Mouse (Mus musculus): ENCODE results near the gene Fam163a. TPM values are rescaled to one million over a fixed set of nuclear protein-coding genes. Genes with fewer than 3 reads are reported as not detected.
"Not testable (repeated sequence)": the region's sequence is repeated elsewhere in the genome, so short reads cannot be mapped to it uniquely, and the experiment has no call there.

The Fam163a gene
- 0.12 TPM in 1 of 2 replicates, not detected in the other for polyA plus RNA-seq (2015; fragmentation: Nextera tagmentation; extraction: Ambion mirVana)

DNA sequence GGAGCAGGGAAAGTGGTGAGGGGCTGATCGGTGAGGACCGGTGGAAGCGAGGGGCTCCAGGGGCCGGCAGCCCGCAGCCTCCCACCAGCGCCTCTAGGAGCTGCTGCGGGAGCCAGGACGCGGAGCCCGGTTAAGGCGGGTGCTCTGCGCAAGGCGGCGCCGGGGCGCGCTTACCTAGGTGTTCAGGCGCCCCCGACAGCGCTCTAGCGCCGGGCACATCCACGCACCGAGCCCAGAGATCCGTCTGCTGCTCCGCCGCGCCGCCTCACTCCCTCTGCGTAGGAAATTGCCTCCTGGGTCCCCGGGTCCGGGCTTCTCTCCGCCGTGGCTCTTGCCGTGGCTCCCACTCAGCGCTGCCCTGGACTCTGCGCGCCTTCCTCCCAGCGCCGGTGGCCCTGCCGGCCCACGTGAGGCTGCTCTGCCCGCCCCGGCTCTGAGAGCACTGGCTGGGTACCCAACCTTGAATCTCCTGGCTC, at the start of gene Fam163a:
TSS of gene Fam163a (minus strand) at position 371 of the 476 bp plus-strand sequence.
- Histone ChIP-seq H3K4me2 (peak within 1 kb of the TSS; percentile 49), H3K4me3 (replicated peaks) (peak within 1 kb of the TSS; percentile 15), H3K36me3 (replicated peaks) (no peaks in the 10 kb centered on the region), H3K27me3 (peaks cover 90% of the 10 kb centered on the region), H3K27ac (replicated peaks) (no peak within 1 kb of the TSS), H3K9me3 (replicated peaks) (no peaks in the 10 kb centered on the region; the same call in 1 of the 2 replicates), H3K4me1 (replicated peaks) (peaks cover 7% of the 10 kb centered on the region; the same call in 1 of the 2 replicates), H3K9ac (no peak within 1 kb of the TSS)
- 2% methylated on average over 44 of the region's 44 CpGs for WGBS (ENCODE audit: insufficient replicate concordance)
- no peak for ATAC-seq (ENCODE audit: insufficient read depth)

DNA sequence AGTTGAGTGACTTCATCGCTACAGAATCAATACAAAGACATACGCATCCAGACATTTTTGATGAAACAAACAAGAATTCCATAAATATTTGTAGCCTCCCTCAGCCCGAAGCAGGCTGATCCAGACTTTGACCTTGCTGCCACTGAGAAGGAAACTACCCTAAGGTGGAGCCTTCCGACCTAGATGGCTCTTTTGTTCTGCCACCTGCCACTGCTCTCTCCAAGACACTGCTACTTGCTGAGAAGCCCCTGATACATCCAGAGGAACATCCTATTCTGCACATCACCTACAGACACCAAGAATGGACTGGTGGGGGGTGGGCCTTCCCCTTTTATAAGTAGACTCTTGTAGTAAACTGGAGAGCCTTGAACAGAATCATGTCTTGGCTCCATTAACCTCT, 46.3 kb upstream of the Fam163a start:
- H3K4me1 ChIP-seq (replicated peaks); ATAC-seq (ENCODE audit: insufficient read depth); H3K27me3 ChIP-seq; H3K9me3 ChIP-seq (replicated peaks); H3K36me3 ChIP-seq (replicated peaks); H3K9ac ChIP-seq; H3K4me3 ChIP-seq (replicated peaks); H3K27ac ChIP-seq (replicated peaks); H3K4me2 ChIP-seq: not testable (repeated sequence)
- 65% methylated on average over 4 of the region's 4 CpGs for WGBS (ENCODE audit: insufficient replicate concordance)

DNA sequence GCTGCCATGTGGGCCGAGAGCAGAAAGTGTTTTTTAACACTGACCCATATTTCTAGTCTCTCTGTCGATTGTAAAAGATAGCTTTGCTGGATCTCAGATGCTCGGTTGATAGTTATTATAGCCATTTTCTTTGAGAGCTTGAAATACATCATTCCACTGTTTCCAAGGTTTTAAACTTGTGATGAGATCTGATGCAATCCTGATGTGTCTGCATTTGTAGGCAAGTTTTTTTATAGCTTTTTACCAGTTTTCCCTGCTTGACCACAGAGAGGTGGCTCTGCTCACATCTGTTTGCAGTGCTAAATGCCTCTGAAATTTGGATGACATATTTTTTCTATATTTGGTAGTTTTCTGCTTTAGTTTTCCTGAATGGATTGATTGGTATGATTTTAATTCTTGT, 43.1 kb upstream of the Fam163a start:
- no peak overlapping the region for H3K27ac ChIP-seq (replicated peaks)
- no peaks in the 10 kb centered on the region for H3K9me3 ChIP-seq (replicated peaks)
- H3K4me2 ChIP-seq, result no peak overlapping the region
- H3K9ac ChIP-seq, result no peak overlapping the region
- WGBS (ENCODE audit: insufficient replicate concordance), result 60% methylated on average over 3 of the region's 3 CpGs
- no peak overlapping the region for H3K4me3 ChIP-seq (replicated peaks)
- ATAC-seq (ENCODE audit: insufficient read depth), result no peak
- H3K36me3 ChIP-seq (replicated peaks), result no peaks in the 10 kb centered on the region
- H3K4me1 ChIP-seq (replicated peaks), result no peaks in the 10 kb centered on the region
- H3K27me3 ChIP-seq, result no peaks in the 10 kb centered on the region

DNA sequence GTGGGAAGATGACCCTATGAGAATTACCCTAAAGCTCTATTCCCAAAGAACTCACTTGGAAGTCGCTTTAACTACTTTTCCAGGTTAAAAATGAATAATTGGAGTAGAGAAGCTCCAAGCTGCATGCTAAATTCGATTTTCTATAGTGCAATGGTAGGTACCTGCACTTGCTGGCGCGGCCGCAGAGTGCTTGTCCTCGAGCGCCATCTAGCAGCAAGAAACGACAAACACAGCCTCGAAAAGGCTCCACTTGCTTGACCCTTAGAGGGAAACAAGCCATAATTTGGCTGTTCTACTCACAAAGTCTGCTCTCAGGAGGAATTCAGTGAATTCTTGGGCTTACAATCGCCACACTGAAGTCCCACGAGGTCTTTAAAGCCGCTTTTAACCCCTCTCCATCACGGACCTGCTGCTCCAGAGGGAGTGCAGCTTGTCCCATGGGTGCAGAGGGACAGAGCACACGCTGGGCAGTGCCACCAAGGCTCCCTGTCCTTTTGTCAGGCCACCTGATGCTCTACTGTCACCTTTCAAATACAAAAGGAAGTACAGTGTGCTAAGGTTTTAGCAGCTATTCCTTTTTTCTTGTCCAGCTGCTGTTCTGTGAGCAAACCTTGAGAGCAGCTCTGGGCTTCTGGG, 37.0 kb upstream of the Fam163a start:
- Histone ChIP-seq H3K9ac (no peak overlapping the region), H3K4me1 (replicated peaks) (no peaks in the 10 kb centered on the region), H3K36me3 (replicated peaks) (no peaks in the 10 kb centered on the region), H3K4me2 (no peak overlapping the region), H3K27ac (replicated peaks) (no peak overlapping the region), H3K4me3 (replicated peaks) (no peak overlapping the region), H3K9me3 (replicated peaks) (no peaks in the 10 kb centered on the region), H3K27me3 (no peaks in the 10 kb centered on the region)
- 8% methylated on average over 14 of the region's 14 CpGs for WGBS (ENCODE audit: insufficient replicate concordance)
- ATAC-seq (ENCODE audit: insufficient read depth), result no peak

DNA sequence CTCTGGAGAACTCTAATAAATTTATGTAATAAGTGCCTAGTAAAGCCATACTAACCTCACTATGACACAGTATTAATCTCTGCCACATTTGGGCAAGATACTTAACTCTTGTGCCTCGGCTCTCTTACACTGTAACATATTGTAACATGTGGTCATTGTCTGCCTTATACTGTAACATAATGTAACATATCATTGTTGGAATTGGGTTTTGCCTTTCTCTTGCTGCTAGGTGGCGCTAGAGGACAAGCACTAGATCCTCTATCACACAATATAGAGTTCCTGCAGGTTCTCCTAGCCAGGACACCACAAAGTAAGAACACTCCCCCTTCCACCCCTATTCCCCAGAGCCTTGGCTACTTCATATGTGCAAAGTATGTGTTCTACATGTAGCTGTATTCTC, 36.2 kb upstream of the Fam163a start:
- ATAC-seq (ENCODE audit: insufficient read depth), result no peak
- Histone ChIP-seq H3K4me2 (no peak overlapping the region), H3K4me1 (replicated peaks) (no peaks in the 10 kb centered on the region), H3K9ac (no peak overlapping the region), H3K27ac (replicated peaks) (no peak overlapping the region), H3K4me3 (replicated peaks) (no peak overlapping the region), H3K9me3 (replicated peaks) (no peaks in the 10 kb centered on the region), H3K27me3 (no peaks in the 10 kb centered on the region), H3K36me3 (replicated peaks) (no peaks in the 10 kb centered on the region)
- WGBS (ENCODE audit: insufficient replicate concordance), result 19% methylated on average over 2 of the region's 2 CpGs

DNA sequence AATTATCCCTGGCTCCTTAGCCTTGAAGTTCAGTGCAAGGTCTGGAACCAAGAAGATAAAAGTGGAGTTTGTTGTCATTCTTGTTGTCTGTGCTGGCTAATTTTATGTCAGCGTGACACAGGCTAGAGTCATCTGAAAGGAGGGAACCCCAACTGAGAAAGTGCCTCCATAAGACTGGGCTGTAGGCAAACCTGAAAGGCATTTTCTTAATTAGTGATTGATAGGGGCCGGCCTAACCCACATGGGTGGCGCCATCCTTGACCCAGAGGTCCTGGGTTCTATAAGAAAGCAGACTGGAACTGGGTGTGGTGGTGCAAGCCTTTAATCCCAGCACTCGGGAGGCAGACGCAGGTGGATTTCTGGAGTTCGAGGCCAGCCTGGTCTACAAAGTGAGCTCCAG, 26.3 kb upstream of the Fam163a start:
- WGBS (ENCODE audit: insufficient replicate concordance), result 68% methylated on average over 6 of the region's 6 CpGs
- Histone ChIP-seq H3K27ac (replicated peaks) (no peak overlapping the region), H3K4me2 (no peak overlapping the region), H3K27me3 (no peaks in the 10 kb centered on the region), H3K4me3 (replicated peaks) (no peak overlapping the region), H3K9ac (no peak overlapping the region), H3K36me3 (replicated peaks) (no peaks in the 10 kb centered on the region), H3K4me1 (replicated peaks) (peaks cover 39% of the 10 kb centered on the region), H3K9me3 (replicated peaks) (no peaks in the 10 kb centered on the region)
- no peak for ATAC-seq (ENCODE audit: insufficient read depth)

DNA sequence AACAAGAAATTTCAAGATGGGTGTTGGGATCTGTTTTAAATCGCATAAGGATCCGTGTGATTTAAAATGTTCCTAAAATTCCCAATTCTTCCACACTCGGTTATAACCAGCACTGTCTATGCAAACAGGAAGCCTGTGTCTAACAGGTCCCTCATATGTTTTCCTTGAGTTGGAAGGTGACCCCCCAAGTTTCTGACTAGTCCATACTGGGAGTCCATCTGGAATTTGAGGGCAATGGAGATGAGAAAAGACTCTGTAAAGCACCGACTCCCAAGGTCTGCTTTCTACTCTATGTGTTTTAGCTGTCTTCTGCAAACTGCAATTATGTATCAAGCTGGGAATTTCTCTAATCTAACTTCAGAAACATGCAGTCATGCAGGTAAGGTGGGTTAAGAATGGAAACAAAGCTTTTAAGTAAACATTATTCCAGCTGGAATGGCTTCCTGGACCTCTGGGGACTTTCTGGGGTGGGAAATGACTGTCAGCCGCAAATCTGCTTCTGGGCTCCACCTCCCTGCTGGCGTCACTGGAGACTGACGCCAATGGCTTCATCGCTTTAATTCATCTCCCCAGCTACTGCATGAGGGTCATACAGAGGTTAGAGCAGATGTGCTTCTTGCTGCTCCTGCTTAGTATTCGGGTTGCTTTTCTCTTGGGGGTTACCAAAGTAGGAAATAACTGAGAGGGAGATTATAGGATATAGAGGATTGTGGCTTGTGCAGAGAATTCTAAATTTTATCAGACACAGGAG, 25.7 kb upstream of the Fam163a start:
- no peak for ATAC-seq (ENCODE audit: insufficient read depth)
- Histone ChIP-seq H3K36me3 (replicated peaks) (no peaks in the 10 kb centered on the region), H3K4me3 (replicated peaks) (no peak overlapping the region), H3K27me3 (no peaks in the 10 kb centered on the region), H3K9ac (no peak overlapping the region), H3K27ac (replicated peaks) (no peak overlapping the region), H3K4me2 (no peak overlapping the region), H3K4me1 (replicated peaks) (peaks cover 43% of the 10 kb centered on the region), H3K9me3 (replicated peaks) (no peaks in the 10 kb centered on the region)
- 43% methylated on average over 9 of the region's 9 CpGs for WGBS (ENCODE audit: insufficient replicate concordance)

DNA sequence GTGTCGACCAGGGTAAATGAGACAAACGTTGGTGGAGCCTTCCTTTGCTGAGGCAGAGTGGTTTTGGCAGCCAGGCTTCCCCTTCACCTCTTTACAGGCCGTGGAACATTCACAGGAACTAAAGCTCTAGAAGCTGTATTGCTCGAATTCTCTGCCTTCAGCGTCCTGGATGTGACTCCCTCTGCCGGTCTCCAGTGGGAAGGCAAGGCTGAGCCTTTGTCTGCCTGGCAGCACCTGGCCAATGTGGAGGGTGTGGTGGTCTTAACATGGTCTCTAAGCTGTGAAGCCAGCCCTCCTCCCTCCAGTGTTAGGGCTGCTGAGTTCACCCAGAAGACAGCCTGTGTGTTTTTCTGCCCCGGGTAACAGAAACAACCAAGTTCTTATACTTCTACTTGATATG, 24.6 kb upstream of the Fam163a start:
- H3K9me3 ChIP-seq (replicated peaks), result no peaks in the 10 kb centered on the region
- H3K9ac ChIP-seq, result no peak overlapping the region
- H3K4me2 ChIP-seq, result no peak overlapping the region
- no peak overlapping the region for H3K4me3 ChIP-seq (replicated peaks)
- no peaks in the 10 kb centered on the region for H3K36me3 ChIP-seq (replicated peaks)
- ATAC-seq (ENCODE audit: insufficient read depth), result no peak
- 18% methylated on average over 7 of the region's 7 CpGs for WGBS (ENCODE audit: insufficient replicate concordance)
- peaks cover 49% of the 10 kb centered on the region for H3K4me1 ChIP-seq (replicated peaks)
- H3K27me3 ChIP-seq, result no peaks in the 10 kb centered on the region
- H3K27ac ChIP-seq (replicated peaks), result no peak overlapping the region

DNA sequence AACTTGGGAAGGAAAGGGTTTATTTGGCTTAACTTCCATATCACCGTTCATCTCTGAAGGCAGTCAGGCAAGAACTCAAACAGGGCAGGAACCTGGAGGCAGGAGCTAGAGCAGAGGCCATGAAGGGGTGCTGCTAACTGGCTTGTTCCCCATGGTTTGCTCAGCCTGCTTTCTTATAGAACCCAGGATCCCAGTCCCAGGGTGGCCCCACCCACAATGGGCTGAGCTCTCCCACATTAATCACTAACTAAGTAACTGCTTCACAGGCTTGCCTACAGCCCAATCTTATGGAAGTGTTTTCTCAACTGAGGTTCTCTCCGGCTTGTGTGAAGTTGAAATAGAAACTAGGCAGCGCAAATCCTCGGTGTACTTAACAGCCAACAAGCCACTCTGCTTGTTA, 23.9 kb upstream of the Fam163a start:
- Histone ChIP-seq H3K27me3 (no peaks in the 10 kb centered on the region), H3K4me3 (replicated peaks) (no peak overlapping the region), H3K9me3 (replicated peaks) (no peaks in the 10 kb centered on the region), H3K4me2 (no peak overlapping the region), H3K9ac (no peak overlapping the region), H3K27ac (replicated peaks) (no peak overlapping the region), H3K4me1 (replicated peaks) (peaks cover 53% of the 10 kb centered on the region), H3K36me3 (replicated peaks) (no peaks in the 10 kb centered on the region)
- ATAC-seq (ENCODE audit: insufficient read depth), result no peak
- 79% methylated on average over 4 of the region's 4 CpGs for WGBS (ENCODE audit: insufficient replicate concordance)

DNA sequence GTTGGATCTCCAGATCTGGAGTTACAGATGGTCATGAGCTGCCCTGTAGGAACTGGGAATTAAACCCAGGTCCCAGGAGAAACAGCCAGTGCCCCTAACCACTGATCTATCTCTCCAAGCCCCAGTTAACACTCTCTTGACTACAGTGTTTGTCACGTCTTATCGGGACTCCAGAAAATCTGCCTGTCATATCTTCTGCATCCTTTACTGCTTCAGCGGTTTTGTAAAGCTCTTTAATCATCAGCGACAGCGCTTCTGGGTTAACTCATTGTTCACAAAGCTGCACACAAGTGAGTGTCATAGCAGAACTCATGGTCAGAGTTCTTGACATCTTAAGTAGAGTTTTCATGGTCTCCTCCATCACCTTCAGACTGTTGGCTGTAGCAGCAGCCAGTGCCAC, 22.1 kb upstream of the Fam163a start:
- no peaks in the 10 kb centered on the region for H3K27me3 ChIP-seq
- H3K36me3 ChIP-seq (replicated peaks), result no peaks in the 10 kb centered on the region
- H3K4me2 ChIP-seq, result no peak overlapping the region
- H3K4me3 ChIP-seq (replicated peaks), result no peak overlapping the region
- no peak overlapping the region for H3K9ac ChIP-seq
- 0 out of 2 replicates have a peak overlapping the region, but pooled peaks have one; percentile 30 for H3K27ac ChIP-seq (replicated peaks)
- 30% methylated on average over 5 of the region's 5 CpGs for WGBS (ENCODE audit: insufficient replicate concordance)
- peaks cover 71% of the 10 kb centered on the region for H3K4me1 ChIP-seq (replicated peaks)
- H3K9me3 ChIP-seq (replicated peaks), result no peaks in the 10 kb centered on the region
- no peak for ATAC-seq (ENCODE audit: insufficient read depth)

DNA sequence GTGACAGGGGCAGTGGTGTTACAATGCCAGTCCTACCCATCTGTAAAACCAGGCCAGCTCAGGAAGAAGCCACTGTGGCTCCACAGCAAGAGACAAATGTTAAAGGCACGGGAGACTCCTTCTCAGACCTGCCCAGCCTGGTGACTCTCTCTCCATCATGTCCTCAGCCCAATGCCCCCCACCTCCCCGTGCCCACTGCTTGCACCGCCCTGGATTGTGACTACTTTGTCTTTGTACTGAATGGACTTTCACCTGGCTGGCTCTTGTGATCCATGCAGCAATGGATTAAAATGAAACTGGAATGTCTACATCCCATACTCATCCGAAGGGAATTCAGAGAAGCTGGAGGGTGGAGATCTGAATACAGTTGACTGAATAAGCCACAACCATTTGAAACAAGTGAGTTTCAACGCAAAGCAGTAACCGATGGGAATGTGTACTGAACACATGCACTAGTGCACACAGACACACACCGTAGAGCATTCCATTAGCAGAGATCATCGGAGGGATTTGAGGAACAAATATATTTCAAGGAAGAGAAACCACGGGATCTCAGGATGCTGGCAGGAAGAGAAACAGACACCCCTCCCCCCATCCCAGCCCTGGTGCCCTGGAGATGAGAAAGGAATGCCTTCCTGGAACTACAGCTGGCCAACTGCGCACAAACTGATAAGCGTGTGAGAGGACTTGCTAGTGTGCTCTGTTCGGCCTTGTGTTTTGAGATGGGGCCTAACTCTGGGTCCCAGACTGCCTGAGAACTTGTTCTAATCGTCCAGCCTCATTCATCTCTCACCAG, 17.6 kb upstream of the Fam163a start:
- H3K4me3 ChIP-seq (replicated peaks), result no peak overlapping the region
- peak overlapping the region; percentile 89 for H3K27ac ChIP-seq (replicated peaks)
- H3K36me3 ChIP-seq (replicated peaks), result no peaks in the 10 kb centered on the region
- peak overlapping the region; percentile 56 for H3K4me2 ChIP-seq
- peaks cover 74% of the 10 kb centered on the region for H3K4me1 ChIP-seq (replicated peaks)
- no peaks in the 10 kb centered on the region for H3K27me3 ChIP-seq
- H3K9ac ChIP-seq, result peak overlapping the region; percentile 40
- peak; percentile 93 for ATAC-seq (ENCODE audit: insufficient read depth)
- no peaks in the 10 kb centered on the region for H3K9me3 ChIP-seq (replicated peaks)
- WGBS (ENCODE audit: insufficient replicate concordance), result 38% methylated on average over 13 of the region's 13 CpGs

Data from liver, embryonic 15.5 days (tissue).